Mouse (Mus musculus): ENCODE measurements around the gene Myo6.

DNA sequence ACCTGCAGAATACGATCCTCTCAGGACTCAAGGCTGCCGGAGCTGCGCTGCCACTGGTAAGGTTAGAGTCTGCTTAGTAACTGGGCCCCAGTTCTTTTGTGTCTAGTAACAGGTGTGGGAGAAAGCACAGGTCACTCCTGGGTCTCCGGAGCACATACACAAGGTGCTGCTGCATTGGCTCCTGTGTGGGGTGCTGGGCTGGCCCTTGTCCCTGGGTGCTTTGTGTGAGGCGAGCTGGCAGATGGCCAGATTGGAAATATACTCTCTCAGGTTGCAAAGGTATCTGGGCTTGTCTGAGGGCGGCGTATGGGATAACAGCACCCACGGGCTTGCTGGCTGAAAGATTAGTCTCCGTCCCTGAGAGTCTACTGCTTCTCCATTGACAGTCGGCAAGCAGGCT, 27.5 kb downstream of the Myo6 start:
- no peak for TF ChIP-seq RAD21 (IDR thresholded peaks at IDR 0.05; ENCODE audit: low read depth, low read length)
- TF ChIP-seq GATA1 (IDR thresholded peaks at IDR 0.05; ENCODE audit: low read depth, low read length) = no peak
- no peak for TF ChIP-seq KAT2A (conservative IDR thresholded peaks at IDR 0.05; ENCODE audit: low read depth, low read length)
- no peak for TF ChIP-seq CTCF (IDR thresholded peaks at IDR 0.05 in 2 of 3, conservative IDR thresholded peaks at IDR 0.05 in 1 of 3; ENCODE audit: control insufficient read depth in 1 of 3, insufficient read depth in 1 of 3, low read depth in 2 of 3, low read length in 3 of 3, poor library complexity in 1 of 3, severe bottlenecking in 1 of 3)
- no peak for TF ChIP-seq POLR2A (IDR thresholded peaks at IDR 0.05; ENCODE audit: control insufficient read depth in 1 of 2, insufficient read depth in 1 of 2, low read depth in 1 of 2, low read length in 2 of 2, poor library complexity in 1 of 2)

Measured in MEL (cell line).